Mouse (Mus musculus) adrenal gland, postnatal 25 days (tissue): ENCODE data around the gene Tmppe. TPM values are rescaled to one million over a fixed set of nuclear protein-coding genes. Genes with fewer than 3 reads are reported as not detected.
"Not testable (repeated sequence)": the region's sequence is repeated elsewhere in the genome, so short reads cannot be mapped to it uniquely, and the experiment has no call there.

Experiments used
- DNase-seq: peaks from one replicate; pipeline ENCODE4 v3.0.0; 2021; ENCODE audit warnings: mixed read lengths
- long read RNA-seq: library from polyadenylated mRNA; stranded (forward); transcript quantifications from one replicate; pipeline ENCODE4 v2.0.0, GENCODE M21; 2021
- total RNA-seq: library from RNA; stranded (reverse); gene quantifications from 2 replicates; pipeline ENCODE4 v1.2.3, GENCODE M21; 2021

The Tmppe gene
- total RNA-seq = 7.7 and 9.7 TPM in 2 replicates
- long read RNA-seq, partial matches to known transcripts = 0 of 8 reads
- long read RNA-seq, other reads (novel, unspliced or antisense) = 4 of 8 reads

DNA sequence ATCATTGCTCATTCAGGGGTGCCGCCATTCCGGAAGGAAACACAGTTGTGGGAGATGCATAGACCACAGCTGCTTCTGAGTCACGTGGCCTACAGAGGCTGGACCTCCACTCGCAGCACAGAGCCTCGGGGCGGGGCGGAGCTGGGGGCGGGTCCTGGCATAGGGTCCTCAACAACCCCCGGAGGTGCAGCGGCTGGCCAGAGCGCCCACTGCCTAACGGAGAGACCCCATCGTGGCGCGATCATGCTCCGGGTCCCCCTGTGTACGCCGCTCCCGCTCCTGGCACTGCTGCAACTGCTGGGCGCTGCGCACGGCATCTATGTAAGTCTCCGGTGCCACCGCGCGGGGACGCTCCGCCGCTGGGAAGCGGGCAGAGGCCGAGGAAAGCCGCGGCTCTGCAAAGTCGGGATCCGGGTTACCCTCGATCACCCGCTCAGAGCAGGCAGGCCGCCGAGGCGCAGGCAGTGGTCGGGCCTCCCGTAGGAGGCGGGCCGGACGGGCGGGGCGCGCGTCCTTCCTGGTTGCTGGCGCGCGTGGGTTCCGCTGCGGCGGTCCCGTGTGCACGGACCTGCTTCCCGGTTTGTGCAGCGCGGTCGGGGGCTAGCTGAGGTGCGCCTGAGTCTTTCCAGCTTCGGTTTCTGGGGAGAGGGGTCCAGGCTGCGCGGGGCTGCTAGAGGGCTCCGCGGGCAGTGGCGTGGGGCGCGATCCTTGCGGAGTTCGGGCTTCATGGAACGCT lies at the start of gene Tmppe, which contains the start of gene Glb1:
TSS of gene Tmppe (plus strand) at position 157 of the 736 bp plus-strand sequence.
TSS of gene Glb1 (plus strand) at position 128 of the 736 bp plus-strand sequence.
- peak; percentile 83 for DNase-seq

DNA sequence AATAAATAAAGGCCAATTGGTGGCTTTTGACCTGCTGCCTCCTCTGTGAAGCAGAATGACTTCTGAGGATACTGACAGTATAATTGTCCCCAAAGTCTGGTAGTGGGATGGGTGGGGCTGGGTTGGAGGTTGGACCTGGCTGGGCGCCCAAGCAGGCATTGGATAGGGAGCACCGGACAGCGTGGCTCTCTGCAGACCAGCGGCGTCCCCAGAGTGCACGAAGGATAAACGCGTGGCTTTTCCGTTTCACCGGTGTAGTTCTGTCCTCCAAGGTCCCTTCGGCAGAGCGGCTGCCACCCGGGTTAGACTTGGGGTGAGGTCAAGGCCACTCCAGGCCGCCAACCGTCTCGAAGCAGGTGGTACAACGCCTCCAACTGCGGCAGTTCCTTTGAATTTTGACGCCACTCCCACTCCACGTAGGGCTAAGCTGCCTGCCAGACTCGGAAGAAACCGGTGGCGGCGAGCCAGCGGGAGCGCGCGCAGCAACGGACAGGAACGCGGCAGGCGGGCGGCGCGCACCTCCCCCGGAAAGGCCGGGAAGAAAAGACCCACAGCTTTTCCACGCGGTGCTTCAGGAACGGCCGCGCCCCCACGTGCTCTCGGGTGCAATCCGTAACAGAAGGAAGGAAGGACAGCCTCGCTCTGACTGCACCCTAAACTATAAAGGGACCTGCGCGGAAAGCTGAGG lies 33.0 kb upstream of the Tmppe start:
- DNase-seq = peak; percentile 88

DNA sequence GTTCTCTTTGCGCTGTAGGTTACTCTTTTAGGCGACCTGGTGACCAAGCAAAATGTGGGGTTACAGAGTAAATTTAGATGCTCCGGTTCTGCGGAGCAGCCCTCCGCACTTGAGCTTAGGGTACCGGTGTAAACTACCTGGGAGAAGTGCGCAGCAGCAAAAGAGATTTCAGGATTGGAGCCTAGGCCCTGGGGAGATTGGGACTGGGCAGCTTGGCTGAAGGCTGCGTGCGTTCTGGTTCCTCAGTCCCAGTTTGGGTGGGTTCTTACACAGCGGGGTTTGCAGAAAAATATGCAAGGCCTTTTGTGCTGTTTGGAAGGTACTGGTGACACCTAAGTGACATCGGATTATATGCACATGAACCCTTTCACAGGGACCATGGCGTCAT lies 32.4 kb upstream of the Tmppe start:
- no peak for DNase-seq

DNA sequence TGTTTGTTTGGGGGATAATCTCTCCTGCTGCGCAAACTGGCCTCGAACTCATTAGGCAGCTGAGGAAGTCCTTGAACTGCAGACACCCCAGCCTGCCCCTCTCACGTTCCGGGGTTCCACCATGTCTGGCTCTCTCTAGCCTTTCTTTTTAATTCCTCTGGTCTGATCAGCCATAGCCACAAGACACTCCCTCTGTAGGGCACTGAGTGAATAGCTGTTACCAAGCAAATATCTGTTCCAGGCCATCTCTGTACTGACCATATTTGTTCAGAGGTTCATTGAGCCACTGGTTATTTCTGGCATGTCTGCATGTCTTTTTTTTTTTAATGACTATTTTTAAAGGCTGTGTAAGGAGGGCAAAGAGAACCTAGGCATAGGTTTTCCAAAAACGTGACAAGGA lies 31.5 kb upstream of the Tmppe start:
- not testable (repeated sequence) for DNase-seq

DNA sequence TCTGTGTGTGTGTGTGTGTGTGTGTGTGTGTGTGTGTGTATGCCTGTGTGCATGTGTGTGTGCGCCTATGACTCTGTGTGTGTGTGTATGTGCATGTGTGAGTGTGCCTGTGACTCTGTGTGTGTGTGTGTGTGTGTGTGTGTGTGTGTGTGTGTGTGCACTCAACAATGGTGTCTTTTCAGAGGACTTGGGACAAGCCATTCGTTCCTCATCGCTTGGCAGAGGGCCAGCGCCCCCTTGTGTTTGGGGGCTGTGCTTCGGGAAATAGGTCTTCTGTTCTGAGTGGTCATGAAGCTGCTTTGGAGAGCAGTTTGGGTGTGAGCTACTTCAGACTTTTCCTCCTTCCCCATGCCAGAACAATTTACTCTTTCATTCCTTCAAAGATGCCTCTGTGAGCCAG lies 29.2 kb upstream of the Tmppe start:
- not testable (repeated sequence) for DNase-seq

DNA sequence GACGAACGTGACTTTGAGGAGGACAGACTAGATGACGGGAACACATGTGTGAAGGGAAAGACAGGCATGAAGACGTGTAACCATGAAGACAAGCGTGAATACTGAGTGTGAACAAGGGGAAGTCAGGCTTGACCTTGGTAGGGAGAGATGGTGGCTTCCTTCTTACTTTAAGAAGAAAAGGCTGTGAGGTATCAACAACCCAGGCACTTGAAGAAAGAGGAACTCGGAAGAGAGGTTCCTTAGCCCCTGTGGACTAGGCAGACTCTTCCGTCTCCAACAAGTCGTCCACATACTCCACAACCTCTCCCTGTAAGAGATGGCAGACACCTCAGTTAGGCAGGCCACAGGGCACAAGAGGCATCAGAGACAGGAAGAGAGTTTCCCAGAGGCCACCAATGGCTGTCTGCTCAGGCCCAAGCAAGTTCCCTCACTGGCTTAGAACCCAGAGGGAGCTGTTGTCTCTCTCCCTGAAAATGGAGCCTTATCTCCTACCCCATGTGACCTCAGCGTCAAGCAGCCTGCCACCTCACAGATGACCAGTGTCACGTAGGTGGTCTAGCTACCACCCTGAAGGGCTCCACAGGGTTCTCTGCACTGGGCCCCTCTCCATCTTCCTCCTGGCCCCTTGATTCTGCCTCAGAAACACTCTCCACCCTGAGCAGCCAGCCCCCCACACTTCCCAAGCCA lies 25.5 kb upstream of the Tmppe start:
- no peak for DNase-seq

DNA sequence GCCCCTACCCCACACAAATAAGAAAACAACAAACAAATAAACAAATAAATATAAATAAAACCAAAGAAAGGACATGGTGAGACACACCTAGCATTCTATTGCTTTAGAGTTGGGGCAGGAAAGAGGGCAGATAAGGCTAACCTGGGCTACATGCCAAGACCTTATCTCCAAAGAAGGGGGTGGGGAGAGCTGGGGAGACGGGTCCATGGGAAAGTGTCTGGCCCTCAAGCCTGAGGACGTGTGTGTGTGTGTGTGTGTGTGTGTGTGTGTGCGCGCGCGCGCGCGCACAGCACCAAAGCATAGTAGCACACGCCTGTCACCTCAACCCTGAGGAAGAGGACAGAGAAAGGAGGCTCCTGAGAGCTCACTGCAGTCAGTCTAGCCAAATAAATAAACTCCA lies 23.7 kb upstream of the Tmppe start:
- DNase-seq = no peak

DNA sequence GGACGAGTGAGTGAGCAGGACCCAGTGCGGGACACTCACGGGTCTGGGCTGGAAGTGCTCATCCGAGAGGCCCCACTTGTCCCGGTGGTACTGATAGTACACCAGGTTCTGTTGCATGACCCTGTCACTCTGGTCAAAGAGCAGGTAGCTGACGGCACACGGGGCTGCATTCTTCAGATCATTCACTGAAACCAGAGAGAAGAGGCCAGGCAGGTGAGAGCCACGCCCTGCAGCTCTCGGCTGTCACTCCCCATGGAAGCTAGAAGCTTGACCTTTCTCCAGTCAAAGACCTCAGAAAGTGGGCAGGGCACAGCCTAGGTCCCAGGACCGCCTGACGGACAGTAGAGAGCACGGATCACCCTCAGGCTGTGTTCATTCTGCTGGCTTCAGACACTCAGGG lies 21.0 kb upstream of the Tmppe start:
- DNase-seq = no peak

DNA sequence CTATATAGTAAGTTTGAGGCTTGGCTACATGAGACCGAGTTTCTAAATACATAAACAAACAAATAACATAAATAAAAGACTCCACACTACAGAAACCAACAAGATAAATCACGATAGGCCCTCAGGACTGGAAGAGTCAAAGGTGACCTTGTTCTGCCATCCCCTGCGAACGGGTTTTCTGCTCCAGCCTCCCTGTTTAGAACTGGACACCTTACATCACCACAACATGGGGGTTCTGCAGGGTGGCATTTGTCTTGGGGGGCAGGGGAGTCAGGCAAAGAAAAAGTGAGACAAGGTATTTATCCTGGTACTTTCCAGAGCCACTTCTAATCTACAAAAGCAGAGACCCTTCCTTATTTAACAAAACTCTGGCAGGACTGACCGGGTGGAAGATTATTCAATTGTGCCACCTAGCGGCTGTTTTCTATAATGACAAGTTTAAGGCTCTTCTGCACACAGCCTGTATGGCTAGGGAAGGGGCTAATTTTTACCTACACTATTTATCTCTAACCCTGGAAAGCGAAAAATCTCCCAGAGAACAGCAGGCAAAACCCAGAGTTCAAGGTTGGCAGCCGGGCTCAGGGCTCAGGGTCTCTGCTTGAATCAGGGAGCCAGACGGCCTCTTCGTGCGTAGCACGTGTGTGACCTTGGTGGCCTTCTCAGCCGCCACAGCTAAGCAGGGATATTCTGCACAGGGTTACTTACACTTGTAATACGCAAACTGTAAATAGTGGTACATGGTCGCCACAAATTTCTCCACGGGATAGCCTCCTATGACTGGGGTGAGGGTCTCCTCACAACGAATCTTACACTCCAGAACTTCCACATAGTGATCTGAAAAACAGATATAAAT lies 19.8 kb upstream of the Tmppe start:
- no peak for DNase-seq

DNA sequence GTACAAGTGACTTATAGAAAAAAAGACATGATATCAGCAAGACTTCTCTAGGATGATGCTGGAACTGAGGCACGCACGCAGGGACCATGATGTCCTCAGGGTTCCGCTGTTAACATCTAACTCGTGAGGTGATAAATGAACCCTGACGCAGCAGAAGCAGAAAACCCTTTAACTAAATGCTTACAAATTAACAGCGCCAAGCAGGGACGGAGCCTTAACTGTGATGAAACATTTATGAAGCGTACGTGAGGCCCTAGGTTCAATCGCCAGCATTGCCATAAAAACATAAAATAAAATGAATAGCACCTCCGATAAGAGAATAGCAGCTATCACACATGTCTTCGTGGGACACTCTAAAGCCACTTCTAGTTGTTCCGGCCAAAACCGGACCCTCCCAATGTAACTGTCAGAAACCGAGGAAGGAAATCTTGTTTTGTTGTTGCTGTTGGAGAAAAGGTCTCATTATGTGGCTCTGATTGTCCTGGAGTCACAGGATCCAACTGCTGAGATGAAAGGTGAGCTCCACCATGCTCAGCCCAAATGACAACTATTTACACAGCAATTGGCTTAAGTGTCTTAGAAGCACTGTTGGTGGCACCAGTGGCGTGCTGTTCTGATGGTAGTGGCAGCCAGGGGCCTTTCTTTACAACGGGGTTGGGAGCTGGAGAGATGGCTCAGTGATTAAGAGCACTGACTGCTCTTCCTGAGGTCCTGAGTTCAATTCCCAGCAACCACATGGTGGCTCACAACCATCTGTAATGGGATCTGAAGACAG lies 17.8 kb upstream of the Tmppe start:
- DNase-seq = no peak

DNA sequence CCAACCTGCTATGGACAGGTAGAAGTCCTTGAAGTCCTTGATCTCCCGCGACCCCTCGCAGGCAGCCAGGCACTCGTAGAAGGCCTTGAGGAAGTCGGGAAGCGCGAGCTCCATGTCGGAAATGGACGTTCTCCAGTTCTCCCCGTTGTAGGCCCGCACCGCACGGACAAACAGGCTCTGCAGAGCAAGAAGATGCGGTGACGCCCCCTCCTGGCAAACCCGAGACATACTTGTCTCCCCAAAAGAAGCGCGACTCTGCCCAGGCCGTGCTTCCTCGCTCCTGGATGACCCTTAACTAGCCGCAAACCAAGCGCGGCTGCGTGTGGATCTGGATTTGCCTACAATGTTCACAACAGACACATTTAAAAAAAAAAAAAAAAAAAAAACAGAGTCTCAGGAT lies 16.2 kb upstream of the Tmppe start:
- no peak for DNase-seq

DNA sequence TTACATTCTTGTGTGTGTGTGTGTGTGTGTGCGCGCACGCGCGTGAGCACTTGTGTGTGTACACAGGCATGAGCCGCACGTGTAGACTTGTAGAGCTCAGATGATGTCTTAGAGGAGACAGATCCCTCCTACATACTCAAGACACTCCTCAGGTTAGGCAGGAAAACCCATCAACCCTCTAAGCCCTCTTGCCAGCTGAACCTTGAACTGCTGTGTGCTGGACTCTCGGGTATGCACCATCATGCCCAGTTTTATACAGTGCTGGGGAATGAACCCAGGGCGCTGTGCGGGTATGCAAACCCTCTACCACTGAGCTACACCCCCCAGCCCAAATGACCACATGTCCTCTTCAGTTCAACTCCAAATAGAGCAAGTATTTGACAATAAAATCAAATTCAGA lies 15.7 kb upstream of the Tmppe start:
- DNase-seq = no peak

DNA sequence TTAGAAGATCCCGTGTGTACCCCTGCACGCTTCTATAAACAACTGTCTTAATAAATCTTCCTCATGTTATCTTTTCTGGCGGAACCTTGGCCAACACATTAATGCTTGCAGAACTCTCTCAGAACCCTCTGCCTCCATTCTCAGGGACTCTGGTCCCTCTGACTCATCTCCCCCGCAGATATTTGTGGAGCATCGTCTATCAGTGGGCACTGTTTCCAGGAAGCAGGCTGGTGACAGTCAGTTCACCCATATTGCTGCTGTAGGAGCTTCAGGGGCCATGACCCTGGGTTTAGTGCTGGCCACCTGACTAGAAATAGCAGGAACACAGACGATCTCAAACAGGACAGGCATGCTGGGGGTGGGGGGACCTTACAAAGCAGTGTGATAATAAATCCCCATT lies 13.8 kb upstream of the Tmppe start:
- peak; percentile 10 for DNase-seq

DNA sequence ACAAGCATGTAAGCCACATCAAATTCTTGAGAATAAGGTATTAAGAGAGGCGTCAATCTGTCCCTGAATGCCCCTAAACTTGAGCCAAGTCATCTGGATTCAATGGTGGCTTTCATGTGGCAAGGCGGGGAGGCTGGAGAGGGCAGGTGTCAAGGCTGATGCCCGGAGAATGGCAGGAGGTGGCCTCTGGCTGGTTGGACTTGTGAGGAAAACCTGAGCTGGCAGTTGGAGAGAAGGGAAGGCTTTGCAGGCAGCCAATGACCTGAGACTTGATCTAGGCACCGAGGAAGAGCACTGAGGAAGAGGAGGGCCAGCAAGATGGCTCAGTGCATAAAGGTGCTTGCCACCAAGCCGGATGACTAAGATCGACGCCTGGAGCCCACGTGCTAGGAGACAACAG lies 12.6 kb upstream of the Tmppe start:
- no peak for DNase-seq

DNA sequence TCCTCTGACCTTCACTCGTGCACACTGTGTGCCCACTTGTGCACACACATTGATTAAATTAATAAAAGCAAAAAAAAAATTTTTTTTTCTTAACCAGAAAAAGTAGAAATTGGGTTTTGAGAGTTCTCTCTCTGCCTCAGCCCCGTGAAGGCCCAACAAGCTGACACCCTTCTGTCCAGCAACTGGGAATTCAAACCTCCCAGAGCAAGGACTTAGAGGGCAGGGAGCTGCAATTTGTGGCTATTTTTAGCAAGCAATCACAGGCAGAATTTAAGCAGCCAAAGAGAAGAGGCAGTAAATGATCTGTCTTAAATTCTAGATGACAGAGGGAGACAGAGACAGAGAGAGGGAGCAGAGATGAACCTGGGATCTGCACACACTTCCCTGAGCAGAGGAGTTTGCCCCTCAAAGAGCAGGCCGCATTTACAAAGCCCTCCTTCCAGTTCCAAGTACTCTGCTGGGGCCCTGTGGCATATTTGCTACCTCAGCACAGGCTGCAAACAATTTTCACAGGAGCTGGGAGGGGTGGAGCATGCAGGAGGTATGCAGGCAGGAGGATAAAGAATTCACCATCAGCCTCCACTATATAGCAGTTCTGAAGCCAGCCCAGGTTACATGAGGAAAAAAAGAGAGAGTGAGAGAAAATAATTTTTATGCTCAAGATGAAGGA lies 12.1 kb upstream of the Tmppe start:
- DNase-seq = no peak

DNA sequence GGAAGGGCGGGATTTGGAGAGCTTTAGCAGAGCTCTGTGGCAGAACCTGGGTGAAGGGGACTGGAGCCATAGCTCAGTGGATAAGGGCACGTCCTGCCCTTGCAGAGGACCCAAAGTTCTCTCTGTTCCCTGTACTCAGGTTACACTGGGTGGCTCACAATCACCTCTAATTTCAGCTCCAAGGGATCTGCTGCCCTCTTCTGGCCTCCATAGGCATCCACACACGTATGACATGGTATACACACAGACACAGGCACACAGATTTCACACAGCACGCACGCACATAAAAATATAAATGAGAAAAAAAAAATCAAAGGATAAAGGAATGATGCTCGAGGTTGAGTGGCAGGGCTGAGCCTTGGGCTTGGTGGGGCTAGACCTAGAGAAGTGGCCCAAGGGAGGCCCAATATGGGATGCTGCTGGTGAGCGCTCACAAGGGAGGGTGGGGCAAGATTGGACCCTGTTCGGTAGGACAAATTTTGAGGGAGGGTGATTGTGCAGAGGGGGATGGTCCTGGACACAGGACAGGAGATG lies 11.5 kb upstream of the Tmppe start:
- no peak for DNase-seq

DNA sequence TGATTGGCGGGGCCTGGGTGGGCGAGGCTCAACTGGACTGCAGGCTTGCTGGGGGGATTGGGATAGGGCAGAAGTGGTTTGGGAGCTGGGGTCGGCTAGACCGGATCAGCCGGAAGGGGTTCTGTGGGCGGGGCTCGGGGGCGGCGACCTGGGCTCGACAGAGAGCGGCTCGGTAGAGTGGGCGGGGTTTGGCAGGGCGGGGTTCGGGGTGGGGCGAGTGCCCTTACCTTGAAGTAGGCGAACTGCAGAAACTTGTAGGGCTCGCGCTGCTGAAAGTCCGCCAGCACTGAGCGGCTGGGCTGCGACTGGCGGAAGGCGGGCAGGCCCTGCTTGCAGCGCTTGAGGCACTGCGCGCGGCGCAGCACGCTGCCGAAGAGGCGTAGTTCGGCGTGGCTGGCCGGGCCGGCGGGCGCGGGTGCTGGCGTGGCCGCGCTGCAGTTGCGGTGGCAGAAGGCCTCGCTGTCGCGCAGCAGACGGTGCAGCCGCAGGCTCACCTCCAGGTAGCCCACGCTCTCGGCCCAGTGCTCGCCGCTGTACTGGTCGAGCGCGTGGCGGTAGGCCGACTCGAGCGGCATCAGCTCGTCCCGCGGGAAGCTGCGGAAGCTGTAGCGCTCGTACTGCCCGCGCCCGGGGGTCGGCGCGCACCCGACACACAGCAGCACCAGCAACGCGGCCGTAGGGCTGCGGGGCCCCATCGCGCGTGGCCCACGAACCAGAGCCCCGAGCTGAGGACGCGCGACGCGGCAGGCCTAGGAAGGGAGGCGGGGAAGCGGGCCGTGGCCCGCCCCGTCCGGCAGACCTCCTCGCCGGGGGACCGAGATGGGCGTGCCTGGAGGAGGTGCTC lies 10.8 kb upstream of the Tmppe start, which contains the start of gene Crtap:
TSS of gene Crtap (minus strand) at position 771 of the 844 bp plus-strand sequence.
- DNase-seq = peak; percentile 79

DNA sequence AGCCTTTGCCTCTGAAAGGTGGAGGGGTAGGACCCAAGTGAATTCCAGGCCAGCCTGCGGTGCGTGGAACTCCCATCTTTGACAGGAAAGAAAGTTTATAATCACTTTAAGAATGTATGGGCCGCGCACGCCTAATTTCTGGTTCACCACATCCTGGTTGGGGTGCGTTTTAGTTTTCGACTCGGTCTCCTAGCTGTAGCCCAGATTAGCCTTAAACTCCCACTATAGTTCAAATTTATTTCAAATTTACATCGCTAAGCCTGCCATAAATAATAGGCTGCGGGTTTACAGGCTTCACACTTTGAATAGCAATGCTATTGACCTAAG lies 10.2 kb upstream of the Tmppe start:
- DNase-seq = no peak

DNA sequence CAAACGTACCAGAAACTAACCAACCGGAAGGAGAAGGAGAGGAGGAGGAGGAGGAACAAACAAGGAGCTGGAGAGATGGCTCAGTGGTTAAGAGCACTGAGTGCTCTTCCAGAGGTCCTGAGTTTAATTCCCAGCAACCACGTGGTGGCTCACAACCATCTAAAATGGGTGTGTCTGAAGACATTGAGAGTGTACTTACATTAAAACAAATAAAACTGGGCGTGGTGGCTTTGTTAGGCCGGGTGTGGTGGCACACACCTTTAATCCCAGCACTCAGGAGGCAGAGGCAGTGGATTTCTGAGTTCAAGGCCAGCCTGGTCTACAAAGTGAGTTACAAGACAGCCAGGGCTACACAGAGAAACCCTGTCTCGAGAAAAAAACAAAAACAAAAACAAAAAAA lies 6.8 kb upstream of the Tmppe start:
- DNase-seq = not testable (repeated sequence)

DNA sequence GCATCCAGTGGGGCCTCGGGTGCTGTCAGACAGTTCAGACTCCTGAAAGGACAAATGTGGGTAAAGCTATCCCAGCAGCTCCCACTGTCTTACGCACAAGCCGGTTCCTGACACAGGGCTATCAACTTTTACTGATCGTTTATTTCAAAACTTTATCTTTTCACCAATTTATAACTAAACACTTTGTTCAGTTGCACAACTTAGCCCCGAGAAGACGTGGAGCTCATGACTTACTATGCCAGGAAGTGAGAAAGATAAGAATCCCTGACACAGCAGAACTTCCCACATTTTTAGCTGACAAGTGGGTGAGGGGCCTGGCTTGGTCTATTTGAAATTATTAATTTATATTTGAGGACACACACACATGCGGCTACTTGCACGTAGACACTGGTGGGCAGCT lies 6.2 kb upstream of the Tmppe start:
- DNase-seq = no peak
